Mouse (Mus musculus) embryonic facial prominence, embryonic 12.5 days (tissue): ENCODE results near the gene Cmpk1. TPM values are rescaled to one million over a fixed set of nuclear protein-coding genes. Genes with fewer than 3 reads are reported as not detected.
"Not testable (repeated sequence)": the region's sequence is repeated elsewhere in the genome, so short reads cannot be mapped to it uniquely, and the experiment has no call there.

Experiments used
- ATAC-seq: fragments of 200-750 bp; cut with Nextera tagmentation; 2 replicates; pipeline ENCODE4 v1.8.0; 2017; ENCODE audit not compliant: insufficient number of reproducible peaks, insufficient read depth, low FRiP score, low TSS enrichment
- H3K27ac ChIP-seq: fragments of 300-500 bp; sonication (generic); 2 replicates; pipeline ENCODE4 v1.5.1; 2016; ENCODE audit warnings: mild to moderate bottlenecking
- H3K27me3 ChIP-seq: fragments of 300-500 bp; sonication (generic); 2 replicates; pipeline ENCODE4 v1.6.1; 2016; ENCODE audit warnings: mild to moderate bottlenecking, moderate library complexity
- H3K36me3 ChIP-seq: fragments of 300-500 bp; sonication (generic); 2 replicates; pipeline ENCODE4 v1.6.1; 2016; ENCODE audit warnings: mild to moderate bottlenecking
- H3K4me1 ChIP-seq: fragments of 300-500 bp; sonication (generic); 2 replicates; pipeline ENCODE4 v1.6.1; 2016
- H3K4me2 ChIP-seq: fragments of 300-500 bp; sonication (generic); replicated peaks from 2 replicates; pipeline ENCODE4 v1.6.1; 2016; ENCODE audit warnings: mild to moderate bottlenecking, moderate library complexity
- H3K4me3 ChIP-seq: fragments of 300-500 bp; sonication (generic); 2 replicates; pipeline ENCODE4 v1.5.1; 2016; ENCODE audit warnings: mild to moderate bottlenecking
- H3K9ac ChIP-seq: fragments of 300-500 bp; sonication (generic); 2 replicates; pipeline ENCODE4 v1.6.1; 2016; ENCODE audit warnings: mild to moderate bottlenecking, moderate library complexity
- H3K9me3 ChIP-seq: fragments of 300-500 bp; sonication (generic); 2 replicates; pipeline ENCODE4 v1.6.1; 2016; ENCODE audit warnings: mild to moderate bottlenecking, moderate library complexity
- whole genome bisulfite sequencing: fragments of 180-500 bp; shearing (Covaris S2); methylation state at CpG from one replicate; pipeline ENCODE4 v1.1.7; 2016; 5-methylcytosine and 5-hydroxymethylcytosine counted together
- polyA plus RNA-seq: library from polyadenylated mRNA; unstranded; fragments of >200 nt; fragmentation: Nextera tagmentation; extraction: Ambion mirVana; gene quantifications from 2 replicates; pipeline ENCODE4 v1.2.1, GENCODE M21; 2016

Gene Cmpk1
- polyA plus RNA-seq, 1 experiment from 2014 or later: 106 TPM

GRCm38 (mm10) chr4:114973229-114973740 lies 13.8 kb downstream of the Cmpk1 start:
- Histone ChIP-seq H3K27me3 (no peaks in the 10 kb centered on the region), H3K4me3 (no peak overlapping the region), H3K27ac (no peak overlapping the region)

GRCm38 (mm10) chr4:114970736-114971135 lies 16.3 kb downstream of the Cmpk1 start:
- 91% methylated on average over 5 of the region's 5 CpGs for WGBS
- ATAC-seq: no peak
- no peak overlapping the region for H3K4me2 ChIP-seq
- H3K36me3 ChIP-seq: peaks cover 22% of the 10 kb centered on the region
- no peak overlapping the region for H3K9ac ChIP-seq
- H3K27ac ChIP-seq: no peak overlapping the region
- no peaks in the 10 kb centered on the region for H3K27me3 ChIP-seq
- no peak overlapping the region for H3K4me3 ChIP-seq
- no peaks in the 10 kb centered on the region for H3K4me1 ChIP-seq
- H3K9me3 ChIP-seq: no peaks in the 10 kb centered on the region

More at GRCm38 (mm10) chr4:114973229-114973740, 13.8 kb downstream of the Cmpk1 start:
- no peaks in the 10 kb centered on the region for H3K4me1 ChIP-seq
- no peak overlapping the region for H3K9ac ChIP-seq
- H3K4me2 ChIP-seq: no peak overlapping the region
- WGBS: 88% methylated on average over 1 of the region's 1 CpGs
- ATAC-seq: no peak
- no peaks in the 10 kb centered on the region for H3K9me3 ChIP-seq
- H3K36me3 ChIP-seq: 0 out of 2 replicates have a peak, but pooled peaks cover under 1% of the 10 kb centered on the region

- H3K27me3 ChIP-seq, H3K9me3 ChIP-seq, H3K27ac ChIP-seq, H3K4me1 ChIP-seq, ATAC-seq, H3K4me2 ChIP-seq, H3K4me3 ChIP-seq, H3K9ac ChIP-seq: not testable (repeated sequence)
- WGBS: 88% methylated on average over 2 of the region's 2 CpGs
- H3K36me3 ChIP-seq: peaks cover 42% of the 10 kb centered on the region
Measured at GRCm38 (mm10) chr4:114960881-114961280, 26.2 kb downstream of the Cmpk1 start.

- H3K27me3 ChIP-seq: no peaks in the 10 kb centered on the region
- 92% methylated on average over 2 of the region's 2 CpGs for WGBS
- H3K36me3 ChIP-seq: peaks cover 28% of the 10 kb centered on the region
- no peaks in the 10 kb centered on the region for H3K9me3 ChIP-seq
- H3K4me2 ChIP-seq: no peak overlapping the region
- H3K4me3 ChIP-seq: no peak overlapping the region
- ATAC-seq: no peak
- no peaks in the 10 kb centered on the region for H3K4me1 ChIP-seq
- H3K27ac ChIP-seq: no peak overlapping the region
- no peak overlapping the region for H3K9ac ChIP-seq
Measured at GRCm38 (mm10) chr4:114959533-114959932, 27.5 kb downstream of the Cmpk1 start.

GRCm38 (mm10) chr4:114958786-114959185 lies 28.3 kb downstream of the Cmpk1 start:
- Histone ChIP-seq H3K27ac (no peak overlapping the region), H3K27me3 (no peaks in the 10 kb centered on the region), H3K4me3 (no peak overlapping the region), H3K4me2 (no peak overlapping the region), H3K9ac (no peak overlapping the region), H3K9me3 (no peaks in the 10 kb centered on the region), H3K36me3 (peaks cover 22% of the 10 kb centered on the region), H3K4me1 (no peaks in the 10 kb centered on the region)
- WGBS: 97% methylated on average over 4 of the region's 4 CpGs
- no peak for ATAC-seq

- H3K4me1 ChIP-seq: no peaks in the 10 kb centered on the region
- H3K9me3 ChIP-seq: no peaks in the 10 kb centered on the region
- H3K27ac ChIP-seq: no peak overlapping the region
- WGBS: 88% methylated on average over 2 of the region's 2 CpGs
- no peak overlapping the region for H3K9ac ChIP-seq
- no peak for ATAC-seq
- H3K36me3 ChIP-seq: peaks cover 22% of the 10 kb centered on the region
- H3K27me3 ChIP-seq: no peaks in the 10 kb centered on the region
- H3K4me3 ChIP-seq: no peak overlapping the region
- H3K4me2 ChIP-seq: no peak overlapping the region
Measured at GRCm38 (mm10) chr4:114958231-114958630, 28.8 kb downstream of the Cmpk1 start.

GRCm38 (mm10) chr4:114957403-114957802 lies 29.6 kb downstream of the Cmpk1 start:
- Histone ChIP-seq H3K9ac (no peak overlapping the region), H3K27ac (no peak overlapping the region), H3K27me3 (no peaks in the 10 kb centered on the region), H3K4me3 (no peak overlapping the region), H3K36me3 (peaks cover 14% of the 10 kb centered on the region), H3K4me2 (no peak overlapping the region), H3K9me3 (no peaks in the 10 kb centered on the region), H3K4me1 (no peaks in the 10 kb centered on the region)
- no peak for ATAC-seq

- Histone ChIP-seq H3K36me3 (no peaks in the 10 kb centered on the region), H3K4me3 (no peak overlapping the region), H3K27ac (no peak overlapping the region), H3K4me2 (no peak overlapping the region), H3K9me3 (no peaks in the 10 kb centered on the region), H3K9ac (no peak overlapping the region), H3K27me3 (peaks cover 4% of the 10 kb centered on the region), H3K4me1 (no peaks in the 10 kb centered on the region)
- 76% methylated on average over 3 of the region's 3 CpGs for WGBS
- ATAC-seq: peak; percentile 74
Measured at GRCm38 (mm10) chr4:114953172-114953571, 33.9 kb downstream of the Cmpk1 start.

- Histone ChIP-seq H3K27ac (no peak overlapping the region), H3K4me1 (0 out of 2 replicates have a peak, but pooled peaks cover 5% of the 10 kb centered on the region), H3K36me3 (no peaks in the 10 kb centered on the region), H3K9ac (no peak overlapping the region), H3K9me3 (no peaks in the 10 kb centered on the region), H3K27me3 (peaks cover 36% of the 10 kb centered on the region), H3K4me3 (no peak overlapping the region), H3K4me2 (no peak overlapping the region)
- 53% methylated on average over 7 of the region's 7 CpGs for WGBS
- no peak for ATAC-seq
Measured at GRCm38 (mm10) chr4:114947852-114948481, 39.1 kb downstream of the Cmpk1 start.

GRCm38 (mm10) chr4:114947395-114947794 lies 39.6 kb downstream of the Cmpk1 start:
- Histone ChIP-seq H3K27me3 (peaks cover 36% of the 10 kb centered on the region), H3K4me1 (0 out of 2 replicates have a peak, but pooled peaks cover 5% of the 10 kb centered on the region), H3K9ac (no peak overlapping the region), H3K36me3 (no peaks in the 10 kb centered on the region), H3K4me3 (no peak overlapping the region), H3K27ac (no peak overlapping the region), H3K9me3 (no peaks in the 10 kb centered on the region), H3K4me2 (no peak overlapping the region)
- peak; percentile 86 for ATAC-seq
- WGBS: 24% methylated on average over 6 of the region's 6 CpGs

GRCm38 (mm10) chr4:114946416-114946815 lies 40.6 kb downstream of the Cmpk1 start:
- Histone ChIP-seq H3K36me3 (no peaks in the 10 kb centered on the region), H3K4me1 (peaks cover 8% of the 10 kb centered on the region; the same call in 1 of the 2 replicates), H3K9ac (no peak overlapping the region), H3K27ac (no peak overlapping the region), H3K27me3 (peaks cover 36% of the 10 kb centered on the region), H3K4me2 (no peak overlapping the region), H3K9me3 (no peaks in the 10 kb centered on the region), H3K4me3 (no peak overlapping the region)
- ATAC-seq: no peak
- WGBS: 92% methylated on average over 4 of the region's 4 CpGs

GRCm38 (mm10) chr4:114945021-114945420 lies 42.0 kb downstream of the Cmpk1 start:
- Histone ChIP-seq H3K36me3 (no peaks in the 10 kb centered on the region), H3K27me3 (peaks cover 40% of the 10 kb centered on the region), H3K4me1 (peaks cover 8% of the 10 kb centered on the region; the same call in 1 of the 2 replicates), H3K4me2 (no peak overlapping the region), H3K4me3 (no peak overlapping the region), H3K9ac (no peak overlapping the region), H3K9me3 (no peaks in the 10 kb centered on the region), H3K27ac (no peak overlapping the region)
- WGBS: 25% methylated on average over 5 of the region's 5 CpGs
- ATAC-seq: no peak
